Mouse (Mus musculus) G1E (cell line): ENCODE data around the gene Cdkal1.

Experiments
- CTCF ChIP-seq: IDR thresholded peaks from 2 replicates; pipeline ENCODE4 v1.5.1; 2012; ENCODE audit warnings: low read depth, low read length, inconsistent platforms, mixed read lengths
- GATA1 ChIP-seq: IDR thresholded peaks from 2 replicates; pipeline ENCODE4 v1.6.1; 2012; ENCODE audit warnings: borderline replicate concordance, low read length, inconsistent platforms, mixed read lengths

DNA sequence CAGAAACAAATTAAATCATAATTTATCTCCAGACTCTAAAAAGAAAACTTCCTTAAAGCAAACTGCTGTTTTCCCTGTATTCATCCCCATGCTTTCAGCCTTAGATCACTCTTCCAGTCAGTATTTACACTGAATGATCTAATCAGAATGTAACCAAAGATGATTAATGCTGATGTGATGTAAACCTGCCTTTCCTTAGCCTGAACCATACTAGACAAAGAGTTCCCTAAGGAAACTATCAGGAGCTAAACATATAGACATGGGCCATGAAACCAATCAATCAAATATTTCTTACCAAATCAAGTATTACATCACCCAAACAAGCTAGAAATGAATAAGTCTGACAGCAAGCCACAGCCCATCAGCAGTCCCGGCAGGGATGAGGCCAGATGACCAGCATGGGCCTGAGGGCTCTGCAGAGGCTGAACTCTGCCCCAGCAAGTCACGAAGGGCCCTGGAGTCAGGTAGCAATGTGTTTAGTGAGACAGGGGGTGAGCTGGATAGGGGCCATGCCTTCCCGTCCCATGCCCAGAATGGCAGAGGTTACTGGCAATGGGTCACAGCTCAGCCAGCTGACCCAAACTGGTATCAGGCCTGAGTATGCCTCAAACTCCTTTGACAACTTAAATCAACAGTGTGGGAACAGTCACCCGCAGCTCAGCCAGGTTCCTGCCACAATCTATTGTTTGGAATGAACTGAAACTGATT, 350.5 kb downstream of the Cdkal1 start:
- TF ChIP-seq CTCF (no peak), GATA1 (no peak)
